Mouse (Mus musculus) kidney, adult 2 months (tissue): ENCODE results near the gene Vps53. TPM values are rescaled to one million over a fixed set of nuclear protein-coding genes. Genes with fewer than 3 reads are reported as not detected.

ENCODE experiments used
- DNase-seq: peaks from one replicate; pipeline ENCODE4 v3.0.0; 2021
- H3K27ac ChIP-seq: fragments of 200-500 bp; 2 replicates; pipeline ENCODE4 v1.5.1; 2012; ENCODE audit warnings: low read depth, low read length, control low read depth, inconsistent platforms; ENCODE audit not compliant: insufficient read depth
- H3K27me3 ChIP-seq: fragments of 200-500 bp; replicated peaks from 2 replicates; pipeline ENCODE4 v1.6.1; 2012; ENCODE audit warnings: mild to moderate bottlenecking, moderate library complexity, low read length, inconsistent platforms; ENCODE audit not compliant: control insufficient read depth, insufficient read depth
- H3K36me3 ChIP-seq: fragments of 200-500 bp; 2 replicates; pipeline ENCODE4 v1.6.1; 2012; ENCODE audit warnings: mild to moderate bottlenecking, moderate library complexity, low read length, inconsistent platforms; ENCODE audit not compliant: control insufficient read depth, insufficient read depth
- H3K4me1 ChIP-seq: fragments of 200-500 bp; 2 replicates; pipeline ENCODE4 v1.6.1; 2011; ENCODE audit warnings: low read length; ENCODE audit not compliant: control insufficient read depth, insufficient read depth
- H3K4me3 ChIP-seq: fragments of 200-500 bp; 2 replicates; pipeline ENCODE4 v1.5.1; 2011; ENCODE audit warnings: mild to moderate bottlenecking, low read depth, low read length, control low read depth; ENCODE audit not compliant: insufficient read depth
- CTCF ChIP-seq: fragments of 200-500 bp; conservative IDR thresholded peaks from 2 replicates; pipeline ENCODE4 v1.5.1; 2011; ENCODE audit warnings: low read depth, mild to moderate bottlenecking, control low read depth, low read length, moderate library complexity, mixed read lengths; ENCODE audit not compliant: insufficient read depth, insufficient read length
- POLR2A ChIP-seq: fragments of 200-500 bp; IDR thresholded peaks from one replicate; pipeline ENCODE4 v1.6.1; 2011; ENCODE audit warnings: low read depth, low read length, control low read depth
- WGBS: fragments of 180-500 bp; shearing (Covaris S2); methylation state at CpG from one replicate; pipeline ENCODE4 v1.1.7; 2018; 5-methylcytosine and 5-hydroxymethylcytosine counted together
- polyA plus RNA-seq: library from polyadenylated mRNA; depleted of rRNA; stranded (reverse); fragments of >200 nt; gene quantifications from 2 replicates; pipeline ENCODE4 v1.2.3, GENCODE M21; 2012; rRNA removed

The Vps53 gene
- polyA plus RNA-seq, 1 experiment, result 47.5 TPM

GRCm38 (mm10) chr11:76001237-76001878, 178.1 kb downstream of the Vps53 start:
- 0 out of 2 replicates have a peak, but pooled peaks cover 2% of the 10 kb centered on the region for H3K4me1 ChIP-seq
- no peak for DNase-seq
- H3K36me3 ChIP-seq, result no peaks in the 10 kb centered on the region
- H3K4me3 ChIP-seq, result no peak overlapping the region
- WGBS, result 50% methylated on average over 3 of the region's 3 CpGs
- no peak overlapping the region for H3K27ac ChIP-seq
- TF ChIP-seq CTCF (no peak; the same call in 1 of the 2 replicates), POLR2A (no peak)
- no peaks in the 10 kb centered on the region for H3K27me3 ChIP-seq

- Histone ChIP-seq H3K4me3 (no peak overlapping the region), H3K4me1 (0 out of 2 replicates have a peak, but pooled peaks cover 2% of the 10 kb centered on the region), H3K27ac (no peak overlapping the region), H3K27me3 (no peaks in the 10 kb centered on the region), H3K36me3 (no peaks in the 10 kb centered on the region)
- 94% methylated on average over 5 of the region's 5 CpGs for WGBS
- TF ChIP-seq CTCF, result no peak
- TF ChIP-seq POLR2A, result no peak
- no peak for DNase-seq
Observed at GRCm38 (mm10) chr11:76000701-76001100, 178.7 kb downstream of the Vps53 start.

- Histone ChIP-seq H3K27me3 (no peaks in the 10 kb centered on the region), H3K27ac (no peak within 1 kb of the TSS), H3K4me1 (0 out of 2 replicates have a peak, but pooled peaks cover 2% of the 10 kb centered on the region), H3K4me3 (peak within 1 kb of the TSS; percentile 62), H3K36me3 (no peaks in the 10 kb centered on the region)
- TF ChIP-seq POLR2A (no peak), CTCF (peak; percentile 73)
- WGBS, result 13% methylated on average over 34 of the region's 36 CpGs
- DNase-seq, result peak; percentile 89
Observed at GRCm38 (mm10) chr11:75999440-76000155, 179.8 kb downstream of the Vps53 start, which contains the start of gene 1700016K19Rik. Gene 1700016K19Rik, plus strand, starts transcription at chr11:75999912.

Other genes starting within 250 kb of the Vps53 start
- gene Rph3al, start 241.2 kb downstream of the Vps53 start, polyA plus RNA-seq, result 11.9 and 12.6 TPM in 2 replicates
- 0.08 and 0.10 TPM in 2 replicates for gene 1700016K19Rik, start 179.7 kb downstream of the Vps53 start, polyA plus RNA-seq
- gene Rflnb, start 151.9 kb downstream of the Vps53 start, polyA plus RNA-seq, result 15.8 and 18.8 TPM in 2 replicates
- gene Fam57a, start within 50 bp of the Vps53 start, polyA plus RNA-seq, result 5.8 and 6.1 TPM in 2 replicates
- 0.58 and 1.1 TPM in 2 replicates for gene Dbil5, start 38.0 kb upstream of the Vps53 start, polyA plus RNA-seq
- 5.1 TPM in 2 replicates for gene Gemin4, start 38.0 kb upstream of the Vps53 start, polyA plus RNA-seq
- 8.7 and 9.3 TPM in 2 replicates for gene Mrm3, start 64.1 kb upstream of the Vps53 start, polyA plus RNA-seq
- 16.2 and 28.0 TPM in 2 replicates for gene Glod4, start 64.1 kb upstream of the Vps53 start, polyA plus RNA-seq
- gene Nxn, start 219.5 kb upstream of the Vps53 start, polyA plus RNA-seq, result 10.0 and 10.6 TPM in 2 replicates
- 16.1 and 17.4 TPM in 2 replicates for gene Timm22, start 227.3 kb upstream of the Vps53 start, polyA plus RNA-seq